28 mouse cellular contexts compared by ENCODE assay signal in genomic region chr15:10953465-10953864, GRCm38 (mm10). TPM values are rescaled to one million over a fixed set of nuclear protein-coding genes. Genes with fewer than 3 reads are reported as not detected.
DNase-seq lines count a peak whose midpoint lies in the region; ATAC-seq and TF ChIP-seq lines count a peak whose summit lies in the region.
"Had no signal": no experiment of that assay in that cellular context is flagged by ENCODE, and none has a peak within 500 bp of the region (broad histone marks: within the 10 kb centered on the region; RNA-seq: fewer than 3 reads in every experiment).

No protein-coding gene starts in this region.

- peak overlapping the region; percentile 24 for H3K4me3 ChIP-seq in kidney, adult 2 months (ENCODE audit: insufficient read depth, low read depth, low read length)
- H3K4me3 ChIP-seq in neural tube, embryonic 12.5 days = no peak overlapping the region
- no peak overlapping the region for H3K4me3 ChIP-seq in neural tube, embryonic 15.5 days (replicated peaks)
- H3K4me3 ChIP-seq: forebrain, embryonic 13.5 days; megakaryocyte, embryonic 14.5 days had no signal

- 0 out of 2 replicates have a peak overlapping the region, but pooled peaks have one; percentile 12 for H3K4me2 ChIP-seq in neural tube, embryonic 12.5 days (replicated peaks)
- no peak overlapping the region for H3K4me2 ChIP-seq in neural tube, embryonic 15.5 days
- H3K4me2 ChIP-seq: forebrain, embryonic 13.5 days; liver, embryonic 11.5 days had no signal

- no peak for TF ChIP-seq POLR2A in kidney, adult 2 months (IDR thresholded peaks at IDR 0.05; ENCODE audit: low read depth, low read length)

- no peak for TF ChIP-seq CTCF in kidney, adult 2 months (conservative IDR thresholded peaks at IDR 0.05; ENCODE audit: insufficient read depth, insufficient read length, low read depth, low read length)

- peak; percentile 33 for DNase-seq in kidney, adult 2 months
- no peak for DNase-seq in kidney, postnatal 14 days
- DNase-seq in neural tube, embryonic 10.5 days (ENCODE audit: extremely low spot score, low spot score) = no peak
- no peak for DNase-seq in heart, postnatal 14 days
- no peak for DNase-seq in left cerebral cortex, postnatal 25 days (ENCODE audit: low spot score in 2 of 2)
- DNase-seq: adrenal gland, adult 2 months; cerebellum, adult 9-10 months; gastrocnemius, postnatal 36 days; lung, adult 18-20 months; lung, postnatal 10 days; right cerebral cortex, postnatal 14 days; thymus, adult 2 months; thymus, postnatal 4 days had no signal

- intact Hi-C loops in heart, postnatal 14 days (cut with DNase I) = no loop called here
- intact Hi-C loops in left cerebral cortex, postnatal 25 days (cut with DNase I) = no loop called here

- no peak for ATAC-seq in neural tube, embryonic 12.5 days (ENCODE audit: low FRiP score, low read depth)
- ATAC-seq in hematopoietic stem cell, adult 5-6 weeks (replicated peaks in 1 of 2; ENCODE audit: insufficient read depth in 1 of 2, low FRiP score in 2 of 2, low TSS enrichment in 1 of 2, low read depth in 1 of 2, poor library complexity in 2 of 2, severe bottlenecking in 2 of 2) = peak; percentile 91 to 93
- no peak for ATAC-seq in neural tube, embryonic 15.5 days (ENCODE audit: low FRiP score)
- ATAC-seq: forebrain, embryonic 13.5 days; intestine, embryonic 16.5 days; Patski had no signal

- H3K9ac ChIP-seq in neural tube, embryonic 12.5 days = no peak overlapping the region
- H3K9ac ChIP-seq in neural tube, embryonic 15.5 days (replicated peaks) = no peak overlapping the region
- H3K9ac ChIP-seq: forebrain, embryonic 13.5 days had no signal

- peaks cover 32% of the 10 kb centered on the region; the same call in 1 of the 2 replicates for H3K4me1 ChIP-seq in kidney, adult 2 months (ENCODE audit: control insufficient read depth, insufficient read depth, low read length)
- H3K4me1 ChIP-seq in neural tube, embryonic 12.5 days = peaks cover 14% of the 10 kb centered on the region; the same call in 1 of the 2 replicates
- peaks cover 17% of the 10 kb centered on the region for H3K4me1 ChIP-seq in neural tube, embryonic 15.5 days
- H3K4me1 ChIP-seq: forebrain, embryonic 13.5 days; megakaryocyte, embryonic 14.5 days had no signal

- peak overlapping the region; percentile 97 for H3K27ac ChIP-seq in kidney, adult 2 months (ENCODE audit: insufficient read depth, low read depth, low read length)
- H3K27ac ChIP-seq in neural tube, embryonic 12.5 days = no peak overlapping the region
- peak overlapping the region; percentile 58 for H3K27ac ChIP-seq in neural tube, embryonic 15.5 days (replicated peaks)
- H3K27ac ChIP-seq: forebrain, embryonic 13.5 days; hindbrain, postnatal 0 days; stomach, postnatal 0 days had no signal

- no peaks in the 10 kb centered on the region for H3K36me3 ChIP-seq in kidney, adult 2 months (ENCODE audit: control insufficient read depth, insufficient read depth, low read length)
- no peaks in the 10 kb centered on the region for H3K36me3 ChIP-seq in neural tube, embryonic 12.5 days
- no peaks in the 10 kb centered on the region for H3K36me3 ChIP-seq in neural tube, embryonic 15.5 days

- H3K27me3 ChIP-seq in kidney, adult 2 months (replicated peaks; ENCODE audit: control insufficient read depth, insufficient read depth, low read length) = no peaks in the 10 kb centered on the region
- H3K27me3 ChIP-seq in neural tube, embryonic 12.5 days (replicated peaks) = no peaks in the 10 kb centered on the region
- H3K27me3 ChIP-seq in neural tube, embryonic 15.5 days (replicated peaks) = no peaks in the 10 kb centered on the region
- H3K27me3 ChIP-seq: forebrain, embryonic 13.5 days; Patski had no signal

- WGBS in kidney, adult 2 months = 38% methylated on average over 1 of the region's 1 CpGs
- 43% methylated on average over 1 of the region's 1 CpGs for WGBS in neural tube, embryonic 12.5 days
- WGBS in neural tube, embryonic 15.5 days = 54% methylated on average over 1 of the region's 1 CpGs

- H3K9me3 ChIP-seq in neural tube, embryonic 12.5 days = no peaks in the 10 kb centered on the region
- H3K9me3 ChIP-seq in neural tube, embryonic 15.5 days (replicated peaks) = no peaks in the 10 kb centered on the region
- H3K9me3 ChIP-seq: forebrain, embryonic 13.5 days; megakaryocyte, embryonic 14.5 days had no signal

RNA-seq across cellular contexts. Expression of gene C1qtnf3, which starts 1.3 kb away (rescaled TPM):
- 22.3 and 22.4 TPM in 2 replicates for polyA plus RNA-seq in kidney, adult 2 months (2012; rRNA removed)
- polyA plus RNA-seq in neural tube, embryonic 12.5 days (2016; fragmentation: Nextera tagmentation; extraction: Ambion mirVana) = 27.7 and 30.1 TPM in 2 replicates
- total RNA-seq in hematopoietic stem cell, adult 5-6 weeks (2017) = not detected in 2 replicates
- polyA plus RNA-seq in neural tube, embryonic 15.5 days (2015; fragmentation: Nextera tagmentation; extraction: Ambion mirVana) = 21.2 and 23.1 TPM in 2 replicates
- under 1 TPM; 0.27 to 0.53 TPM for total RNA-seq in heart, postnatal 14 days (2021)
- total RNA-seq in left cerebral cortex, postnatal 25 days (2021) = not detected
- total RNA-seq: left cerebral cortex, postnatal 36 days; neutrophil, adult 5-6 weeks had no signal

RNA-seq across cellular contexts. Expression of gene Amacr, which starts 28.1 kb away (rescaled TPM):
- polyA plus RNA-seq in kidney, adult 2 months (2012; rRNA removed) = 66.9 and 71.9 TPM in 2 replicates
- 14.0 and 14.3 TPM in 2 replicates for polyA plus RNA-seq in neural tube, embryonic 12.5 days (2016; fragmentation: Nextera tagmentation; extraction: Ambion mirVana)
- total RNA-seq in hematopoietic stem cell, adult 5-6 weeks (2017) = 10.6 and 12.2 TPM in 2 replicates
- 12.4 and 13.9 TPM in 2 replicates for polyA plus RNA-seq in neural tube, embryonic 15.5 days (2015; fragmentation: Nextera tagmentation; extraction: Ambion mirVana)
- total RNA-seq in heart, postnatal 14 days (2021) = 10 to 100 TPM; 23.4 to 26.2 TPM
- 10 to 100 TPM; 10.5 to 11.5 TPM for total RNA-seq in left cerebral cortex, postnatal 25 days (2021)

RNA-seq across cellular contexts. Expression of gene Slc45a2, which starts 47.1 kb away (rescaled TPM):
- polyA plus RNA-seq in kidney, adult 2 months (2012; rRNA removed) = 0.14 and 0.16 TPM in 2 replicates
- 0.10 and 0.15 TPM in 2 replicates for polyA plus RNA-seq in neural tube, embryonic 12.5 days (2016; fragmentation: Nextera tagmentation; extraction: Ambion mirVana)
- total RNA-seq in hematopoietic stem cell, adult 5-6 weeks (2017) = not detected in 2 replicates
- not detected in 2 replicates for polyA plus RNA-seq in neural tube, embryonic 15.5 days (2015; fragmentation: Nextera tagmentation; extraction: Ambion mirVana)
- not detected for total RNA-seq in heart, postnatal 14 days (2021)
- total RNA-seq in left cerebral cortex, postnatal 25 days (2021) = not detected
- total RNA-seq: adrenal gland, adult 2 months; hindbrain, postnatal 0 days; layer of hippocampus, adult 8-10 months; left cerebral cortex, postnatal 36 days; neutrophil, adult 5-6 weeks had no signal
- polyA plus RNA-seq: forebrain, embryonic 13.5 days; heart, embryonic 16.5 days; intestine, embryonic 16.5 days; midbrain, embryonic 14.5 days; Patski; stomach, postnatal 0 days; thymus, adult 2 months had no signal

Comparison
In these comparisons a context has a peak if more than half of its experiments do, and no peak if none do; other contexts are left out.
1. ATAC-seq: peak in hematopoietic stem cell, adult 5-6 weeks (2 of 2); none in neural tube, embryonic 12.5 days (single experiment) and neural tube, embryonic 15.5 days (single experiment).